Mouse (Mus musculus) MEL (cell line): Measurements from ENCODE around the gene Cplx2. TPM values are rescaled to one million over a fixed set of nuclear protein-coding genes. Genes with fewer than 3 reads are reported as not detected.

Source experiments
- DNase-seq: peaks from one replicate; pipeline ENCODE4 v3.0.0; 2011; ENCODE audit warnings: low read depth, low spot score
- H3K27ac ChIP-seq: 2 replicates; pipeline ENCODE4 v1.5.1; 2012; ENCODE audit warnings: low read depth, mild to moderate bottlenecking, control low read depth, low read length, moderate library complexity; ENCODE audit not compliant: control insufficient read depth
- H3K27me3 ChIP-seq, 2 experiments: fragments of 150-350 bp in 1 of 2; sonication (generic) in 1 of 2; 2 replicates each; pipeline ENCODE4 v1.6.1; 2012; ENCODE audit warnings: low read length in 2 of 2, mild to moderate bottlenecking in 2 of 2, improper control_type of control experiment in 1 of 2, moderate library complexity in 1 of 2; ENCODE audit not compliant: insufficient read depth in 2 of 2, control insufficient read depth in 1 of 2
- H3K36me3 ChIP-seq, 2 experiments: 2 replicates each; pipeline ENCODE4 v1.6.1; 2012 to 2014; ENCODE audit warnings: low read length in 2 of 2, improper control_type of control experiment in 1 of 2, inconsistent platforms in 1 of 2, mild to moderate bottlenecking in 1 of 2; ENCODE audit not compliant: insufficient read depth in 2 of 2, control insufficient read depth in 1 of 2
- H3K4me1 ChIP-seq, 2 experiments: fragments of 150-350 bp in 1 of 2; sonication (generic) in 1 of 2; 2 replicates each; pipeline ENCODE4 v1.6.1; 2012; ENCODE audit warnings: low read length in 2 of 2, improper control_type of control experiment in 1 of 2, mild to moderate bottlenecking in 1 of 2; ENCODE audit not compliant: insufficient read depth in 2 of 2, control insufficient read depth in 1 of 2
- H3K4me3 ChIP-seq, 2 experiments: fragments of 150-350 bp in 1 of 2; sonication (generic) in 1 of 2; 2 replicates each; pipeline ENCODE4 v1.5.1; 2012; ENCODE audit warnings: low read depth in 2 of 2, low read length in 2 of 2, mild to moderate bottlenecking in 2 of 2, moderate library complexity in 2 of 2, control low read depth in 1 of 2, improper control_type of control experiment in 1 of 2; ENCODE audit not compliant: control insufficient read depth in 1 of 2, insufficient read depth in 1 of 2
- H3K79me2 ChIP-seq: 2 replicates; pipeline ENCODE4 v1.6.1; 2012; ENCODE audit warnings: mild to moderate bottlenecking, low read length, moderate library complexity; ENCODE audit not compliant: control insufficient read depth, poor library complexity, insufficient read depth
- H3K9ac ChIP-seq: 2 replicates; pipeline ENCODE4 v1.6.1; 2012; ENCODE audit warnings: low read depth, mild to moderate bottlenecking, control low read depth, low read length, moderate library complexity; ENCODE audit not compliant: control insufficient read depth, poor library complexity, severe bottlenecking
- H3K9me3 ChIP-seq: fragments of 150-350 bp; sonication (generic); replicated peaks from 2 replicates; pipeline ENCODE4 v1.6.1; 2012; ENCODE audit warnings: mild to moderate bottlenecking, low read length, improper control_type of control experiment, moderate library complexity; ENCODE audit not compliant: insufficient read depth
- CHD1 ChIP-seq: IDR thresholded peaks from 2 replicates; pipeline ENCODE4 v1.6.1; 2012; ENCODE audit warnings: low read depth, mild to moderate bottlenecking, inconsistent platforms, low read length, improper control_type of control experiment
- E2F4 ChIP-seq: IDR thresholded peaks from 2 replicates; pipeline ENCODE4 v1.6.1; 2011; ENCODE audit warnings: low read depth, low read length, improper control_type of control experiment, borderline replicate concordance
- GABPA ChIP-seq: IDR thresholded peaks from 2 replicates; pipeline ENCODE4 v1.6.1; 2012; ENCODE audit warnings: low read depth, mild to moderate bottlenecking, inconsistent platforms, low read length, improper control_type of control experiment, moderate library complexity
- HCFC1 ChIP-seq: IDR thresholded peaks from 2 replicates; pipeline ENCODE4 v1.6.1; 2012; ENCODE audit warnings: low read depth, mild to moderate bottlenecking, inconsistent platforms, low read length, improper control_type of control experiment, moderate library complexity
- MEF2A ChIP-seq: IDR thresholded peaks from 2 replicates; pipeline ENCODE4 v1.6.1; 2014; ENCODE audit warnings: low read depth, mild to moderate bottlenecking, inconsistent platforms, low read length, improper control_type of control experiment; ENCODE audit not compliant: poor library complexity, insufficient replicate concordance, severe bottlenecking; ENCODE audit errors: extremely low read depth
- NELFE ChIP-seq: IDR thresholded peaks from 2 replicates; pipeline ENCODE4 v1.6.1; 2011; ENCODE audit warnings: low read depth, low read length, improper control_type of control experiment
- POLR2AphosphoS2 ChIP-seq: IDR thresholded peaks from 2 replicates; pipeline ENCODE4 v1.6.1; 2011; ENCODE audit warnings: low read length, improper control_type of control experiment
- RAD21 ChIP-seq: IDR thresholded peaks from 2 replicates; pipeline ENCODE4 v1.6.1; 2011; ENCODE audit warnings: mild to moderate bottlenecking, low read depth, low read length, improper control_type of control experiment
- RCOR1 ChIP-seq: IDR thresholded peaks from 2 replicates; pipeline ENCODE4 v1.6.1; 2012; ENCODE audit warnings: low read depth, mild to moderate bottlenecking, inconsistent platforms, low read length, improper control_type of control experiment
- UBTF ChIP-seq: IDR thresholded peaks from 2 replicates; pipeline ENCODE4 v1.6.1; 2012; ENCODE audit warnings: low read depth, mild to moderate bottlenecking, inconsistent platforms, low read length, improper control_type of control experiment, moderate library complexity, borderline replicate concordance; ENCODE audit not compliant: insufficient read depth
- ZNF384 ChIP-seq: IDR thresholded peaks from 2 replicates; pipeline ENCODE4 v1.6.1; 2012; ENCODE audit warnings: low read depth, mild to moderate bottlenecking, inconsistent platforms, low read length, improper control_type of control experiment
- polyA plus RNA-seq, 2 experiments: library from polyadenylated mRNA; stranded (reverse) in 1 of 2; unstranded in 1 of 2; fragments of >175 nt in 1 of 2; fragments of >200 nt in 1 of 2; gene quantifications; 2 replicates each; pipeline versions ENCODE4 v1.2.1 to v1.2.4; 2012; ENCODE audit warnings: low replicate concordance in 2 of 2, low read depth in 1 of 2; ENCODE audit not compliant: insufficient read length in 2 of 2, insufficient read depth in 1 of 2, missing spikeins in 1 of 2
- total RNA-seq: library from RNA; depleted of rRNA; stranded (reverse); fragments of 300-350 nt; gene quantifications from 2 replicates; pipeline ENCODE4 v1.2.3, GENCODE M21; 2012; rRNA removed

Cplx2 gene
- total and polyA plus RNA-seq, 3 experiments, result 1.8 to 4.7 TPM; not detected in 1

- Histone ChIP-seq H3K79me2 (no peaks in the 10 kb centered on the region), H3K27ac (no peak overlapping the region), H3K27me3 (no peaks in the 10 kb centered on the region; a peak in 1 of 4 replicates), H3K4me3 (no peak overlapping the region), H3K9me3 (no peaks in the 10 kb centered on the region), H3K36me3 (peaks cover 0 to 6% of the 10 kb centered on the region in 2 experiments; a peak in 2 of 4 replicates), H3K4me1 (peaks cover 0 to 7% of the 10 kb centered on the region in 2 experiments; a peak in 2 of 4 replicates), H3K9ac (no peak overlapping the region)
- no peak for TF ChIP-seq RCOR1
- TF ChIP-seq E2F4, result no peak
- no peak for DNase-seq
These were observed 57.6 kb downstream of the Cplx2 start for GRCm38 (mm10) chr13:54428771-54429170.

- no peak for DNase-seq
- H3K27ac ChIP-seq, result no peak overlapping the region
- no peak overlapping the region for H3K9ac ChIP-seq
- H3K27me3 ChIP-seq, result no peaks in the 10 kb centered on the region; a peak in 1 of 4 replicates
- H3K36me3 ChIP-seq, result peaks cover 0 to 6% of the 10 kb centered on the region in 2 experiments; a peak in 2 of 4 replicates
- no peaks in the 10 kb centered on the region for H3K9me3 ChIP-seq
- H3K79me2 ChIP-seq, result no peaks in the 10 kb centered on the region
- no peak overlapping the region for H3K4me3 ChIP-seq
- no peak for TF ChIP-seq RAD21
- TF ChIP-seq UBTF, result no peak
- no peak for TF ChIP-seq ZNF384
- TF ChIP-seq, all 39 proteins: peak for 0
- H3K4me1 ChIP-seq, result peaks cover 0 to 7% of the 10 kb centered on the region in 2 experiments; a peak in 2 of 4 replicates
These were observed 58.9 kb downstream of the Cplx2 start for GRCm38 (mm10) chr13:54430051-54430450.

- Histone ChIP-seq H3K27ac (no peak overlapping the region), H3K79me2 (no peaks in the 10 kb centered on the region), H3K9ac (no peak overlapping the region), H3K4me3 (no peak overlapping the region), H3K4me1 (peaks cover 0 to 13% of the 10 kb centered on the region in 2 experiments; a peak in 2 of 4 replicates), H3K27me3 (no peaks in the 10 kb centered on the region; a peak in 1 of 4 replicates), H3K9me3 (no peaks in the 10 kb centered on the region), H3K36me3 (peaks cover 0 to 6% of the 10 kb centered on the region in 2 experiments; a peak in 2 of 4 replicates)
- DNase-seq, result no peak
- no peak for TF ChIP-seq CHD1
- no peak for TF ChIP-seq RAD21
- TF ChIP-seq MEF2A, result no peak
- TF ChIP-seq POLR2AphosphoS2, result no peak
- TF ChIP-seq HCFC1, result no peak
- TF ChIP-seq GABPA, result no peak
- no peak for TF ChIP-seq NELFE
These were observed 60.0 kb downstream of the Cplx2 start for GRCm38 (mm10) chr13:54431161-54431560.

Other genes with a start within 250 kb of the Cplx2 start
- gene Hrh2, start 179.2 kb upstream of the Cplx2 start, total RNA-seq, result not detected in 2 replicates
- gene Hrh2, start 179.2 kb upstream of the Cplx2 start, polyA plus RNA-seq, result under 1 TPM in 1 of 2 experiments, not detected in 1; 0.07 TPM
- gene Thoc3, start 97.5 kb downstream of the Cplx2 start, total RNA-seq, result 89.6 and 94.0 TPM in 2 replicates
- 100 to 1,000 TPM in 1 of 2 experiments, not detected in 1; 109 TPM for gene Thoc3, start 97.5 kb downstream of the Cplx2 start, polyA plus RNA-seq
- gene Simc1, start 132.4 kb downstream of the Cplx2 start, total RNA-seq, result 4.9 and 5.6 TPM in 2 replicates
- 10 to 100 TPM in 1 of 2 experiments, not detected in 1; 11.9 TPM for gene Simc1, start 132.4 kb downstream of the Cplx2 start, polyA plus RNA-seq
- gene 4833439L19Rik, start 194.1 kb downstream of the Cplx2 start, total RNA-seq, result 32.0 and 34.2 TPM in 2 replicates
- gene 4833439L19Rik, start 194.1 kb downstream of the Cplx2 start, polyA plus RNA-seq, result 10 to 100 TPM in 1 of 2 experiments, not detected in 1; 53.8 TPM
- gene Arl10, start 203.7 kb downstream of the Cplx2 start, total RNA-seq, result 3.8 and 5.1 TPM in 2 replicates
- gene Arl10, start 203.7 kb downstream of the Cplx2 start, polyA plus RNA-seq, result 10 to 100 TPM in 1 of 2 experiments, not detected in 1; 10.9 TPM
- 126 and 131 TPM in 2 replicates for gene Nop16, start 218.7 kb downstream of the Cplx2 start, total RNA-seq
- 100 to 1,000 TPM in 1 of 2 experiments, not detected in 1; 172 TPM for gene Nop16, start 218.7 kb downstream of the Cplx2 start, polyA plus RNA-seq
- 54.0 and 59.8 TPM in 2 replicates for gene Higd2a, start 218.9 kb downstream of the Cplx2 start, total RNA-seq
- gene Higd2a, start 218.9 kb downstream of the Cplx2 start, polyA plus RNA-seq, result 100 to 1,000 TPM in 1 of 2 experiments, not detected in 1; 131 TPM
- gene Cltb, start 240.0 kb downstream of the Cplx2 start, total RNA-seq, result 23.5 and 25.0 TPM in 2 replicates
- gene Cltb, start 240.0 kb downstream of the Cplx2 start, polyA plus RNA-seq, result 10 to 100 TPM in 1 of 2 experiments, not detected in 1; 59.9 TPM